Mouse (Mus musculus): ENCODE results near the gene Ttc3. TPM values are rescaled to one million over a fixed set of nuclear protein-coding genes. Genes with fewer than 3 reads are reported as not detected.
"Not testable (repeated sequence)": the region's sequence is repeated elsewhere in the genome, so short reads cannot be mapped to it uniquely, and the experiment has no call there.

Ttc3 gene
- total RNA-seq, 1 experiment from 2014 or later, result 73.8 TPM

DNA sequence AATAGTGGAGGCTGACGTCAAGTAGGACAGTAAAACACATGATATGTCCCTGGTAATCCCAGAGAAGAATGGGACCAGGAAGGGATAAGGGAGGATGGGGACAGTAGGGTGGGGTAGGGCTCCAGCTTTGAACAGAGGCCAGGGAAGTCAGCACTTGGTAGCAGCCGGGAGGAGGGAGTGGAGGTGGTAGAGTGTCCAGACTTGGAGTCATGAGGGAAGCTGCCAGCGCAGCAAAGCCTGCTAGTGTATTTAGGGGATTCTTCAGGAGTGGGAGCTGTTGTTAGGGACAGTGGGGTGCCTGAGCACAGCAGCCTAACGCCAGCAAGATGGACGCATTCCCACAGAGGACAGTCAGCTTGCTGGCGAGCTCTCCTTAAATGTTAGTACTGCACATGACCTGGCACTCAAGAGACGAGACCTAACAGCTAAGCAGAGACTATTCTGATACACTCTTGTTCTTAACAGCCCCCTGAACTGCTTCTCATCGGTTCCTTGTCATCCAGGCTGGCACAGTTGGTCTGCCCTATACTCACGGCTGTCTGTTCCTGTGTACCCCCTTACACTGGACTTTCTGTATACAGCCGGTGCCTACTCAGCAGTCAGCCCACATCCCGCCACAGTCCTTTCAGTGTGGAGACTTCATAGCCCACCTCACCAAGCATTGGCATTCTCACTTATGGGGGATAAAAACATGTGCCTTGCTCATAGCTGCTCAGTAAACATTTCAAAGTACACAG is 102.8 kb downstream of the Ttc3 start:
- ATAC-seq (ENCODE audit: extremely low read depth, insufficient number of reproducible peaks, low FRiP score, poor library complexity, severe bottlenecking), result no peak

DNA sequence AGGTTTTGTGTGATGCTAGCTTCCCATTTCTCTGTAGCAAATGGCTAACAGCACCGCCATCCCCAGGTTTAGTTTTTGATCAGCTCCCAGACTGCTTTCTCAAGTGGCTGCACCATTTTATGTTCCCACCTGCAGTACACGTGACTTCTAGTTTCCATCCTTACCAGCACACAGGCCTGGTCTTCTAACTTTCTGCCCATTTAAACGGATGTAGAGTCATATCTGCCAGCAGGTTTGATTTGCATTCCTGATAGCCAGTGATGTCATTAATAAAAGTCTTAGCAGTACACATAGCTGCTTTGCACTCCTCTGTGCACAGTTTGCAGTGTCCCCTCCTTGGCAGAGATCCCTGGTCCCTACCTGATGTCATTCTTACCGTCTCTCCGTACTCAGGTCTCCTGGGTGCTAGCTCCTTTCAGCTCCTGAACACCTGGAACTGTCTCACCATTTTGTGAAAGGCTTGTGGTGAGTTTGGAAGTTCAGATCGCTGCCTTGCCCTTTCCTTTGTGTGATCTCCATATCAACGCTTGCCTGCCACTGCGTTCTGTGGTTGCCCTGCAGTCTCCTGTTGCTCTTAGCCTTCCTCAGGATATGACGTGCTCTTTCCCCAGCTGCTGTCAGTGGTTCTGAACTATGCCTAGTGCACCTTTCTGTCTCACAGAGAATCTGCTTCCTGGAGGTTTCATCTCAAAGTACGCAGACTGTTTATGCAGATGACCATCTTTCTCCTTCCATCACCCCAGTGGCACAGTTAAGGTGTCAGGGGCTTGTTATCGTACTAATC is 114.5 kb downstream of the Ttc3 start:
- no peak for ATAC-seq (ENCODE audit: extremely low read depth, insufficient number of reproducible peaks, low FRiP score, poor library complexity, severe bottlenecking)

DNA sequence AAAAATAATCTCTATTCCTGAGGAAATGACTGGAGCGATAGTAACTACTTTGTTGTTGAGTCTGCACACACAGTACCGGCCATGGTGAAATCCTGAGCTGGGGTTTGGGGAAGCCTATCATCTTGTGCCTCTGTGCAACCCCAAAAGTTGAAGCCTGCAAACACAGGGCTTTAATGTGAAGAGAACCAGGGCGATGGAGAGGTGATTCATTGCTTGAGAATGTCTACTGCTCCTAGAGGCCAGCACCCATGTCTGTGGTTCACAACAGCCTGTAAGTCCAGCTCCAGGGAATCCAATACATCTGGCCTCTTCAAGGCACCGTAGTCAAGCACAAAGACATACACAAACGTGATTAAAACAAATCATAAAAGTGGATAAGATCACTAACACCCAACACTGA is 116.9 kb downstream of the Ttc3 start:
- no peak for ATAC-seq (ENCODE audit: extremely low read depth, insufficient number of reproducible peaks, low FRiP score, poor library complexity, severe bottlenecking)

DNA sequence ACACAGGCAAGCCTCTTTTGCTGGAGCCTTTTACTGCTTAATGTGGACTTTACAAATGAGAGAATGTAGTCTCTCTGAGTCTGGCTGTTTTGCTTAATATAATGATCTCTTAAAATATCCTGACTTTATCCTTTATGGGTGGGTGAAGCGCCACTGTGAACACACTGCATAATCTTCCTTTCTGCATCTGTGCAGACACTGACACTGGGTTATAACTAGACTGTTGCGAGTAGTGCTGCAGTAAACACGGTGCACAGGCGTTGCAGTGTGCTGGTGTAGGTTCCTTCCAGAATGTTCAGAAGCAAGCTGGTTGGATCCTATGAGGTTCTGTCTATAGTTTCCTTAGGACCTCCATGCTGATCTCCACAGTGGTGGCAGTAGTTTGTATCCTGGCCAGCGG is 118.9 kb downstream of the Ttc3 start:
- ATAC-seq (ENCODE audit: extremely low read depth, insufficient number of reproducible peaks, low FRiP score, poor library complexity, severe bottlenecking), result no peak

DNA sequence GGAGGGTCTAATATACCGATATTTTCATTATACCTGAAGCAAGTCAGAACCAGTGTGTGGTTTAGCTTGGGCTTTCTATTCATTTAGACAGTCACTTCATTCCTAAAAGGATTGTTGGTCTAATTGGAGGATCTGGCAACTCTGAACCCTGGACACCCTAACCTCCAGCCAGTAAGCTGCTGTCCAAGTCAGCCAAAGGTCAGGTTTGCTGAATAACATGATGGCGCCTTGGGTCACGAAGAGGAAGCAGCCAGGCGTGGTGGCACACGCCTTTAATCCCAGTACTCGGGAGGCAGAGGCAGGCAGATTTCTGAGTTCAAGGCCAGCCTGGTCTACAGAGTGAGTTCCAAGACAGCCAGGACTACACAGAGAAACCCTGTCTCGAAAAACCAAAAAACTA is 126.8 kb downstream of the Ttc3 start:
- ATAC-seq (ENCODE audit: extremely low read depth, insufficient number of reproducible peaks, low FRiP score, poor library complexity, severe bottlenecking), result not testable (repeated sequence)

DNA sequence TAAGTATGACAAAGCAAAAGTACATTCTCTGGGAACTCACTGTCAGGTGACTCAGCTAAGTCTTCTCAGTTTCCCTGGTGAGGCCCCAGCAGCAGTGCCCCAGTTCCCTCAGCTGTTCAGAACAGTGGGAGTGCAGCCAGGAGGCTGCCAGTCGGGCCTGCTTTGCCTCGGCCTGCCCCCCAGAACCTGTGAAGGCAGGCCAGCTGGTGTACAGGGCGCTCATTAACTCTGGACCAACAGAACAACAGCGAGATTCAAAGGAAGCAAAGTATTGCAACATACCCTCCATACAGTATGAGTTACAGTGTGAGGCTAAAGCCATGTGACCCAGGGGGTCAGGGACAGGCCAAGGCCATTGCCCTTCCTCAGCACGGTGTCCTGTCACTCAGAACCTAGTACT is 127.5 kb downstream of the Ttc3 start:
- ATAC-seq (ENCODE audit: extremely low read depth, insufficient number of reproducible peaks, low FRiP score, poor library complexity, severe bottlenecking), result peak; percentile 59

DNA sequence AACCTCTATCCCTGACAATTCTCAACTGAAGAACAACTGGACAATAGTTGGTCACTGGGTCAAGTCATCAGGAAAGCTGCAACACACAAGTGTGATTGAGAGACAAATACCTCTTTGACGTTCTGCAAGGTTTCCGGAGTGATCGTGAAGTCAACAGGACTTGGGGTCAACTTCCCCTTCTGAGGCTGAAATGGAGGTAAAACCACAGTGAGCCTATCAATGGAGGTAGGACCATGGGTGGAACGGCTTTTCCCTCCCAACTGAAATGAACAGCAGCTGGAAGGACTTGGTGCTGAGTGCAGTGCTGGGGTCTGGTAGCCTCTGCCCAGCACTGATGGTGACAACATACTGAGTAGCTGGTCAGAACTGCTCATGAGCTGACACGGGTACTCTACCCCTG is 133.8 kb downstream of the Ttc3 start:
- ATAC-seq (ENCODE audit: extremely low read depth, insufficient number of reproducible peaks, low FRiP score, poor library complexity, severe bottlenecking), result no peak

DNA sequence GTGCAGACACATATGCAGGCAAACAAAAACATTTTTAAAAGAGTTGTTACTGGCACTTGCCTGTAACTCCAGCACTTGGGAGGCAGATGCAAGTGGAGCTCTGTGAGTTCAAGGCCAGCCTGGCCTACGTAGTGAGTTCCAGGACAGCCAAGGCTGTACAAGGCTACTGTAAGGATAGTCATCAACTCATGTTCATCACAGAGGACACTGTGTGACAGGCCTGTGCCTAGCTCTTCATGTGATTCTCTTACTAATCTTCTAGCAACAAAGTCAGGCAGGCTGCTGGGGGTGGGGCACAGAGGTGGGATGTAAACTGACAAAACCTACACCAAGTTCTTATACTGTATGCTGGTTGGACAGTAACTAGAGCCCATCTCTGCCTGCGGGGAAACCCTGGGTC is 136.7 kb downstream of the Ttc3 start:
- ATAC-seq (ENCODE audit: extremely low read depth, insufficient number of reproducible peaks, low FRiP score, poor library complexity, severe bottlenecking), result no peak

DNA sequence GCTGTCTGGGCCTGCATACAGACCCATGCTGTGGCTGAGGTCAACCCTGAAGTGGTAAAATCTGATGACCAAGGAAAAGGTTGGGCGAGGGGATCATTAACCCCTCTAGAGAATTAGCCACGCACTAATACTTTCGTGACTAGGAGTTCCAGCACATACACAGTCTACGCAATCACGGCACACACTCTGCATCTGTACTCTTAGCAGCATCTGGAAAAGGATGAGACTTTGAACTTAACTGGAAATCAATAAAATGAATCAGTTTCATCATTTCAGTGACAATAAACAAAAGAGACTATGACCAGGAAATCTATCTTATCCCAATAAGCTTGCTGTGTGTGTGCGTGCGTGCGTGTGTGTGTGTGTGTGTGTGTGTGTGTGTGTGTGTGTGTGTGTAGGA is 138.4 kb downstream of the Ttc3 start:
- no peak for ATAC-seq (ENCODE audit: extremely low read depth, insufficient number of reproducible peaks, low FRiP score, poor library complexity, severe bottlenecking)

DNA sequence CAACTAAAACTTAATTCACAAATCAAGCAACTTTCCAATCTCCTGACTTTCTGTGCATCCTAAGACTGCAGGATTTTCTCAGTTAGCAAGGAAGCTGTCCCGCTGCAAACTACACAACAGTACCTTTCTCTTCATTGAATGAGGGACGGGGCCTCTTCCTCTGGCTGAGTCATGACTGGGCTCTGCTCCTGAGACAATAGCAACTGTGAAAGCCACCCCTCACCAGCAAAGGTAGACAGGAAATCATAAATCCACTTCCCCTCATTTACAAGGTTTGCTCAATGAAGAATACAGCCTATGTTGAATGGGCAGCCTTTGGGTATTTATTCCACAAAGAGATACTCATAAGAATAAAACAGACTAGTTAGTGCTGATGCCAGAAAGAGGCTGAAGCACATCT is 139.6 kb downstream of the Ttc3 start:
- no peak for ATAC-seq (ENCODE audit: extremely low read depth, insufficient number of reproducible peaks, low FRiP score, poor library complexity, severe bottlenecking)

DNA sequence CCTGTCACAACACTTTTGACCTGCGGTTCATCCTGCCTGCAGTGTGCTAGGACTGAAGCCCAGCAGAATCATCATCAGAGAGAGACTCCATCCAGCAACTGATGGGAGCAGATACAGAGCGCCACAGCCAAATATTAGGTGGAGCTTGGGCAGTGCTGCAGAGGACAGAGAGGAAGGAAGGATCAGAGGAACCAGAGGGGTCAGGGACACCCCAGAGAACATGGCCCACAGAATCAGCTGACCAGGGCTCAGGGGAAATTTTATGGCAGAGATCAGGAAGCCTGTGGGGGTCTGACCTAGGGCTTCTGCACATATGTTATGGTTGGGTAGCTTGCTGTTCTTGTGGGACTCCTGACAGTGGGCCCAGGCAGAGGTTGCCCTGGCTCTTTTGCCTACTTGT is 147.2 kb downstream of the Ttc3 start:
- ATAC-seq (ENCODE audit: extremely low read depth, insufficient number of reproducible peaks, low FRiP score, poor library complexity, severe bottlenecking), result no peak

Other genes with a start within 250 kb of the Ttc3 start
- gene Hlcs, start 57.0 kb upstream of the Ttc3 start, total RNA-seq (2017), result 19.6 and 26.4 TPM in 2 replicates
- 0.61 TPM in 1 of 2 replicates, not detected in the other for gene Ripply3, start 42.2 kb upstream of the Ttc3 start, total RNA-seq (2017)
- 14.4 and 14.5 TPM in 2 replicates for gene Pigp, start 1.2 kb downstream of the Ttc3 start, total RNA-seq (2017)
- 34.5 and 45.6 TPM in 2 replicates for gene Vps26c, start 156.2 kb downstream of the Ttc3 start, total RNA-seq (2017)
- 113 and 124 TPM in 2 replicates for gene Dyrk1a, start 199.4 kb downstream of the Ttc3 start, total RNA-seq (2017)

All from neutrophil, adult 5-6 weeks (primary cell).